Mouse (Mus musculus) stomach, postnatal 0 days (tissue): Measurements from ENCODE around the gene Nthl1.

Experiments used
- CTCF ChIP-seq: IDR thresholded peaks from 2 replicates; pipeline ENCODE4 v1.5.1; 2016; ENCODE audit warnings: antibody characterized with exemption, low read depth, mild to moderate bottlenecking, moderate library complexity
- EP300 ChIP-seq: optimal IDR thresholded peaks from 2 replicates; pipeline ENCODE3; 2016; ENCODE audit warnings: antibody characterized with exemption

- TF ChIP-seq CTCF (no peak), EP300 (no peak)
Observed at GRCm38 (mm10) chr17:24638214-24638613, 5.7 kb downstream of the Nthl1 start.
